Mouse (Mus musculus): ENCODE results near the gene Gdap2.

DNA sequence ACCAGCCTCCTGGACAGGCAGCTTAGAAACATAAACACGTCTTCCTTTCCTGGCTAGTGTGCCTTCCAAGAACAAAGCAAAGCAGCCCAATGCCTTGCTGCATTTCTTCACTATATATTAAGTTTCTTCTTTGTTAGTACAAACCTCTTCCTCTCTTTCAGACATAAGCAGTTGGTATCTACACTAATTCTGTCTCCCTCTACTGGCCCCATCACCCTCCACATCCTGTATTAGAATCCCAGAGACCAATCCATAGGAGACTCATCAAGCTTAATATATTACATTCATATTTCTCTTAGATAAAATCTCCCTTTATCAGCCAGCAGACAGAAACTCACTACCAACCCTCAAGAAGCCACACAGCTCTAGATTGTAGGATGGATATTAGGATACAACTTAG, 39.7 kb upstream of the Gdap2 start:
- TF ChIP-seq CTCF (IDR thresholded peaks at IDR 0.05; ENCODE audit: insufficient read depth, low read length) (no peak), POLR2A (IDR thresholded peaks at IDR 0.05; ENCODE audit: borderline replicate concordance, extremely low read depth, low read depth, low read length) (no peak)

Data from lung, adult 2 months (tissue).